ENCODE assay signal across 10 mouse cellular contexts in the genomic region with DNA sequence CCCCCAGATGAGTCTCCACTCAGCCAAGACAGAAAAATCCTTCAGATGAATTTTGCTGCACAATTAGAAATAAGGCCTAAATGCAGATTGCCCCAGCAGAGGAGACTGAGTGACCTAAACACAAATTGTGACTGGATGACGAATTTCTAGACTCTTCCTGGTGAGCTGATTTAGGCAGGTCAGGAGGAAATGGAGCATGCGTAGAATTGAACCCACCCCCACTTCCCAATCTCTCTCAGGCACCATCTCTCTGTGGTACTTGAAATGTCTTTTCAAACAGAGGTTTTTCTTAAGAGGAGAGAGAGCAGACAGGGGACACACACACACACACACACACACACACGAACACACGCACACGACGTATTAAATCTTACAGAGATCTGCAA. TPM values are rescaled to one million over a fixed set of nuclear protein-coding genes. Genes with fewer than 3 reads are reported as not detected.
A peak's percentile ranks its signal among the peaks of the same experiment; 100 is the strongest.
DNase-seq lines count a peak whose midpoint lies in the region; ATAC-seq and TF ChIP-seq lines count a peak whose summit lies in the region.
"Had no signal": no experiment of that assay in that cellular context is flagged by ENCODE, and none has a peak within 500 bp of the region (broad histone marks: within the 10 kb centered on the region; RNA-seq: fewer than 3 reads in every experiment).

No protein-coding gene starts in this region.

- H3K27ac ChIP-seq in heart, embryonic 13.5 days (replicated peaks) = peak overlapping the region; percentile 84
- H3K27ac ChIP-seq in ES-Bruce4 (ENCODE audit: insufficient read depth, low read length) = no peak overlapping the region
- H3K27ac ChIP-seq in forebrain, embryonic 14.5 days (ENCODE audit: low read depth, low read length) = peak overlapping the region; percentile 92
- peak overlapping the region; percentile 87 for H3K27ac ChIP-seq in midbrain, embryonic 14.5 days (replicated peaks; ENCODE audit: low read depth, low read length)

- TF ChIP-seq POLR2A in ES-Bruce4 (IDR thresholded peaks at IDR 0.05; ENCODE audit: insufficient read depth, low read length) = no peak

- intact Hi-C loops in heart, postnatal 25 days (cut with DNase I) = loop anchor here (1.0 to 2.0 kb wide), 3 partner anchors 39 to 715 kb away; no protein-coding TSS in a partner anchor

- H3K4me1 ChIP-seq in heart, embryonic 13.5 days = peaks cover 45% of the 10 kb centered on the region
- H3K4me1 ChIP-seq in ES-Bruce4 (ENCODE audit: control insufficient read depth, insufficient read depth, low read length) = peaks cover 4% of the 10 kb centered on the region
- H3K4me1 ChIP-seq in forebrain, embryonic 14.5 days (ENCODE audit: control insufficient read depth, insufficient read depth, low read length) = peaks cover 36% of the 10 kb centered on the region
- peaks cover 46% of the 10 kb centered on the region for H3K4me1 ChIP-seq in midbrain, embryonic 14.5 days (ENCODE audit: control insufficient read depth, insufficient read depth, low read length)

- no peak for TF ChIP-seq CTCF in ES-Bruce4 (IDR thresholded peaks at IDR 0.05; ENCODE audit: low read depth, low read length)

- H3K9me3 ChIP-seq in heart, embryonic 13.5 days = peaks cover 3% of the 10 kb centered on the region; the same call in 1 of the 2 replicates
- H3K9me3 ChIP-seq in ES-Bruce4 (replicated peaks; ENCODE audit: control insufficient read depth, insufficient read depth, low read length, poor library complexity, severe bottlenecking) = no peaks in the 10 kb centered on the region
- no peaks in the 10 kb centered on the region for H3K9me3 ChIP-seq in forebrain, embryonic 14.5 days (replicated peaks; ENCODE audit: control insufficient read depth, low read length)
- no peaks in the 10 kb centered on the region for H3K9me3 ChIP-seq in midbrain, embryonic 14.5 days (ENCODE audit: control insufficient read depth, low read length)

- H3K27me3 ChIP-seq in heart, embryonic 13.5 days (replicated peaks) = peaks cover 17% of the 10 kb centered on the region
- H3K27me3 ChIP-seq in ES-Bruce4 (ENCODE audit: control insufficient read depth, insufficient read depth, low read length, poor library complexity, severe bottlenecking) = no peaks in the 10 kb centered on the region
- no peaks in the 10 kb centered on the region for H3K27me3 ChIP-seq in forebrain, embryonic 14.5 days (replicated peaks; ENCODE audit: control insufficient read depth, insufficient read depth, low read length)
- no peaks in the 10 kb centered on the region for H3K27me3 ChIP-seq in midbrain, embryonic 14.5 days (ENCODE audit: control insufficient read depth, insufficient read depth, low read length)

- 57% methylated on average over 6 of the region's 6 CpGs for WGBS in heart, embryonic 13.5 days
- 25% methylated on average over 6 of the region's 6 CpGs for WGBS in forebrain, embryonic 14.5 days
- 58% methylated on average over 6 of the region's 6 CpGs for WGBS in midbrain, embryonic 14.5 days

- H3K36me3 ChIP-seq in heart, embryonic 13.5 days = no peaks in the 10 kb centered on the region
- H3K36me3 ChIP-seq in ES-Bruce4 (ENCODE audit: control insufficient read depth, insufficient read depth, low read length, poor library complexity, severe bottlenecking) = no peaks in the 10 kb centered on the region
- H3K36me3 ChIP-seq in forebrain, embryonic 14.5 days (ENCODE audit: control insufficient read depth, insufficient read depth, low read length) = no peaks in the 10 kb centered on the region
- no peaks in the 10 kb centered on the region for H3K36me3 ChIP-seq in midbrain, embryonic 14.5 days (ENCODE audit: control insufficient read depth, insufficient read depth, low read length)

- H3K9ac ChIP-seq in heart, embryonic 13.5 days = peak overlapping the region; percentile 58; the same call in 1 of the 2 replicates
- no peak overlapping the region for H3K9ac ChIP-seq in ES-Bruce4 (ENCODE audit: low read depth, poor library complexity, severe bottlenecking)
- H3K9ac ChIP-seq in forebrain, embryonic 14.5 days (ENCODE audit: low read length) = peak overlapping the region; percentile 48; the same call in 1 of the 2 replicates
- no peak overlapping the region; the same call in 1 of the 2 replicates for H3K9ac ChIP-seq in midbrain, embryonic 14.5 days (replicated peaks; ENCODE audit: low read length)

- ATAC-seq in heart, embryonic 13.5 days (ENCODE audit: extremely low read depth, insufficient number of reproducible peaks, low FRiP score, low TSS enrichment) = no peak
- no peak for ATAC-seq in forebrain, embryonic 14.5 days
- ATAC-seq in midbrain, embryonic 14.5 days (ENCODE audit: low FRiP score, low TSS enrichment) = no peak; the same call in 1 of the 2 replicates

- DNase-seq in heart, postnatal 25 days (ENCODE audit: low spot score) = no peak
- no peak for DNase-seq in forebrain, embryonic 14.5 days (ENCODE audit: low spot score)
- DNase-seq in midbrain, embryonic 14.5 days = no peak
- DNase-seq in cerebellum, adult 18-20 months = no peak
- no peak for DNase-seq in spleen, adult 12 weeks (ENCODE audit: low spot score)
- no peak for DNase-seq in ovary, postnatal 14 days (ENCODE audit: low spot score)

- H3K4me2 ChIP-seq in heart, embryonic 13.5 days = peak overlapping the region; percentile 64
- H3K4me2 ChIP-seq in forebrain, embryonic 14.5 days (ENCODE audit: low read length) = peak overlapping the region; percentile 37
- H3K4me2 ChIP-seq in midbrain, embryonic 14.5 days (ENCODE audit: low read length) = peak overlapping the region; percentile 33

- H3K4me3 ChIP-seq in heart, embryonic 13.5 days = peak overlapping the region; percentile 35
- H3K4me3 ChIP-seq in ES-Bruce4 (ENCODE audit: low read depth, low read length) = peak overlapping the region; percentile 27
- H3K4me3 ChIP-seq in forebrain, embryonic 14.5 days (ENCODE audit: low read depth, low read length) = no peak overlapping the region
- no peak overlapping the region for H3K4me3 ChIP-seq in midbrain, embryonic 14.5 days (replicated peaks; ENCODE audit: low read depth, low read length)

- TF ChIP-seq EP300 in ES-Bruce4 (IDR thresholded peaks at IDR 0.05; ENCODE audit: insufficient read depth, low read depth, low read length) = no peak

RNA-seq across cellular contexts. Expression of a gene that starts 4.6 kb away (rescaled TPM):
- not detected in 2 replicates for polyA plus RNA-seq in heart, embryonic 13.5 days (2015; fragmentation: Nextera tagmentation; extraction: Ambion mirVana)
- total RNA-seq in heart, postnatal 25 days (2021) = not detected
- 0.59 TPM in 1 of 2 replicates, not detected in the other for polyA plus RNA-seq in ES-Bruce4 (2011; ENCODE audit: insufficient read depth, insufficient read length, low read depth, missing spikeins)
- polyA plus RNA-seq in forebrain, embryonic 14.5 days (2014; fragmentation: Nextera tagmentation; extraction: Ambion mirVana) = 0.69 and 1.2 TPM in 2 replicates
- polyA plus RNA-seq in midbrain, embryonic 14.5 days (2014; fragmentation: Nextera tagmentation; extraction: Ambion mirVana) = 0.30 TPM in 1 of 2 replicates, not detected in the other
- polyA plus RNA-seq: activated CD4-positive, CD25-positive, alpha-beta regulatory T cell, adult 4 months; small intestine, adult 2 months had no signal

Comparison
In these comparisons a context has a peak if more than half of its experiments do, and no peak if none do; other contexts are left out.
1. H3K4me3 ChIP-seq: peak in heart, embryonic 13.5 days (single experiment) and ES-Bruce4 (single experiment); none in forebrain, embryonic 14.5 days (single experiment) and midbrain, embryonic 14.5 days (single experiment).
2. H3K9ac ChIP-seq: peak in heart, embryonic 13.5 days (single experiment) and forebrain, embryonic 14.5 days (single experiment); none in ES-Bruce4 (single experiment) and midbrain, embryonic 14.5 days (single experiment).
3. Peak in every context shown above with its lines, with median percentiles within 50 percentile points of each other: H3K4me2 ChIP-seq.